Mouse (Mus musculus): Measurements from ENCODE around the gene Tns1.

Gene Tns1

GRCm38 (mm10) chr1:73986268-73987045, 137.8 kb downstream of the Tns1 start:
- peak in 1 of 2 experiments; percentile 71 for DNase-seq

GRCm38 (mm10) chr1:73985611-73986010, 138.6 kb downstream of the Tns1 start:
- DNase-seq: no peak

- peak in 1 of 2 experiments; percentile 58 for DNase-seq
Measured at GRCm38 (mm10) chr1:73979214-73979613, 145.0 kb downstream of the Tns1 start.

GRCm38 (mm10) chr1:73978576-73978975, 145.7 kb downstream of the Tns1 start:
- no peak for DNase-seq

- no peak for DNase-seq
Measured at GRCm38 (mm10) chr1:73973992-73974391, 150.3 kb downstream of the Tns1 start.

- DNase-seq: peak in 1 of 2 experiments; percentile 30
Measured at GRCm38 (mm10) chr1:73972726-73973125, 151.5 kb downstream of the Tns1 start.

GRCm38 (mm10) chr1:73970161-73970730, 154.0 kb downstream of the Tns1 start:
- DNase-seq: no peak

- DNase-seq: peak; percentile 66 to 88
Measured at GRCm38 (mm10) chr1:73968712-73969511, 155.3 kb downstream of the Tns1 start.

- DNase-seq: peak; percentile 71 to 88
Measured at GRCm38 (mm10) chr1:73966411-73967238, 157.6 kb downstream of the Tns1 start.

- no peak for DNase-seq
Measured at GRCm38 (mm10) chr1:73964151-73964743, 160.0 kb downstream of the Tns1 start.

GRCm38 (mm10) chr1:73963626-73964025, 160.6 kb downstream of the Tns1 start:
- DNase-seq: peak; percentile 68 to 81

GRCm38 (mm10) chr1:73962668-73963371, 161.4 kb downstream of the Tns1 start:
- peak; percentile 76 to 87 for DNase-seq

- DNase-seq: peak in 1 of 2 experiments; percentile 43
Measured at GRCm38 (mm10) chr1:73962049-73962448, 162.2 kb downstream of the Tns1 start.

- DNase-seq: no peak
Measured at GRCm38 (mm10) chr1:73959758-73960157, 164.5 kb downstream of the Tns1 start.

- DNase-seq: no peak
Measured at GRCm38 (mm10) chr1:73959344-73959743, 164.9 kb downstream of the Tns1 start.

- DNase-seq: peak in 1 of 2 experiments; percentile 73
Measured at GRCm38 (mm10) chr1:73958210-73958983, 165.9 kb downstream of the Tns1 start.

GRCm38 (mm10) chr1:73957428-73957827, 166.8 kb downstream of the Tns1 start:
- DNase-seq: peak in 1 of 2 experiments; percentile 41

- no peak for DNase-seq
Measured at GRCm38 (mm10) chr1:73956320-73956719, 167.9 kb downstream of the Tns1 start.

GRCm38 (mm10) chr1:73955259-73955842, 168.9 kb downstream of the Tns1 start:
- peak; percentile 82 to 87 for DNase-seq

- DNase-seq: peak; percentile 56 to 74
Measured at GRCm38 (mm10) chr1:73954614-73955013, 169.6 kb downstream of the Tns1 start.
